Mouse (Mus musculus) liver, embryonic 14.5 days (tissue): Measurements from ENCODE around the gene Kcnq5.

Source experiments
- CTCF ChIP-seq: IDR thresholded peaks from 2 replicates; pipeline ENCODE4 v1.5.1; 2016; ENCODE audit warnings: antibody characterized with exemption, low read depth, control low read depth
- EP300 ChIP-seq: IDR thresholded peaks from 2 replicates; pipeline ENCODE4 v1.6.1; 2016; ENCODE audit warnings: antibody characterized with exemption, low read depth

- TF ChIP-seq CTCF (no peak), EP300 (no peak)
These were observed 533.7 kb downstream of the Kcnq5 start for GRCm38 (mm10) chr1:21428079-21428478.
